In the genomic region with DNA sequence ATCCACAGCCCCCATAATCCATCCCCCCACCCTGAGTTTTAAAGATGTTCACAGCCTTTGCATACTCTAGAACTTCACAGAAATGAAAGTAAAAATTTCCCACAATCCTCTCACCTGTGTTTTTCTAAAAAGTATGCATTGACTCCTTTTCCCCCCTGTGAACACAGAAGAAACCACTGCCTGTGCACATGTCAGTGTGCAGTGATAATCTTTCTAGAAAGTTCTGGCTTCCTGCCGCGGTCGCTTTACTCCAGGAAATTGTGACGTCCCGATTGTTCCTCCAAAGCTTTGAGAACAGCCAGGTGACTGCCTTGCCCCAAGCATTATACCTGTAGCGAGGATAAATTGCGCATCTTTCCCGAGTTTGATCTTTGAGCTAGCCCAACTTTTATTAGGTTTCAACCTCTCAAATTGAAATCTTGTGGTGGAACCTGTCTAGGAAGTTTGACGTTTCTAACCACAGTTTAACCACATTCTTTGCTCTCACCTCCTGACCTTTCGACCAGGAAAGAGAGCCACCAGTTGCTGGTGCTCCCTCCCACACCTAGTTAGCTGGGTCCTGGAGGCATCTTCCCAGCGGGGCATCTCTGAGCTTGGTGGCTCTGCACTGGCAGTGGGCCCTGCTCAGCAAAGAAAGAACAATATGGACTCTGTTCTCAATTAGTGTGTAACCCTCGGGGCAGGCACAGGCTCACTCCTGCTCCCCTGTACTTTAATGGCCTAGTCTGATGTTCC, we compare ENCODE assay signal across 1 mouse cellular context.
TF ChIP-seq lines count a peak whose summit lies in the region.

No protein-coding gene starts in this region.

TF ChIP-seq in CH12.LX, 34 proteins besides CTCF, POLR2A, EP300 and RAD21:
- TF ChIP-seq PAX5 (IDR thresholded peaks at IDR 0.05; ENCODE audit: low read length) = no peak
- TF ChIP-seq BHLHE40 (IDR thresholded peaks at IDR 0.05; ENCODE audit: low read depth, low read length) = no peak
- no peak for TF ChIP-seq TBP (conservative IDR thresholded peaks at IDR 0.05; ENCODE audit: low read depth, low read length)
- no peak for TF ChIP-seq SIN3A (IDR thresholded peaks at IDR 0.05; ENCODE audit: low read length)
- no peak for TF ChIP-seq IRF4 (IDR thresholded peaks at IDR 0.05; ENCODE audit: low read depth, low read length)
- no peak for TF ChIP-seq ELF1 (IDR thresholded peaks at IDR 0.05; ENCODE audit: low read depth, low read length)
- TF ChIP-seq RCOR1 (conservative IDR thresholded peaks at IDR 0.05; ENCODE audit: low read depth, low read length) = no peak
- TF ChIP-seq MYC (IDR thresholded peaks at IDR 0.05; ENCODE audit: low read depth, low read length) = no peak
- no peak for TF ChIP-seq USF2 (conservative IDR thresholded peaks at IDR 0.05; ENCODE audit: low read depth, low read length)
- TF ChIP-seq ZC3H11A (IDR thresholded peaks at IDR 0.05; ENCODE audit: low read depth, low read length) = no peak
- TF ChIP-seq TCF12 (IDR thresholded peaks at IDR 0.05; ENCODE audit: low read depth, low read length) = no peak
- no peak for TF ChIP-seq ZKSCAN1 (IDR thresholded peaks at IDR 0.05; ENCODE audit: borderline replicate concordance, low read depth, low read length)
- no peak for TF ChIP-seq GABPA (IDR thresholded peaks at IDR 0.05; ENCODE audit: insufficient replicate concordance, low read depth, low read length)
- TF ChIP-seq MAZ (IDR thresholded peaks at IDR 0.05; ENCODE audit: low read depth, low read length) = no peak
- no peak for TF ChIP-seq NRF1 (IDR thresholded peaks at IDR 0.05; ENCODE audit: low read depth, low read length)
- no peak for TF ChIP-seq MEF2A (IDR thresholded peaks at IDR 0.05; ENCODE audit: borderline replicate concordance, low read depth, low read length)
- TF ChIP-seq MAX (IDR thresholded peaks at IDR 0.05; ENCODE audit: low read length) = no peak
- TF ChIP-seq JUND (conservative IDR thresholded peaks at IDR 0.05; ENCODE audit: low read depth, low read length) = no peak
- TF ChIP-seq CHD1 (IDR thresholded peaks at IDR 0.05; ENCODE audit: low read depth, low read length) = no peak
- TF ChIP-seq CHD2 (IDR thresholded peaks at IDR 0.05; ENCODE audit: low read length) = no peak
